Mouse (Mus musculus) gastrocnemius, postnatal 4 days (tissue): Measurements from ENCODE around the gene Rreb1. TPM values are rescaled to one million over a fixed set of nuclear protein-coding genes. Genes with fewer than 3 reads are reported as not detected.

Experiments
- DNase-seq, 2 experiments: peaks; one replicate each; pipeline ENCODE4 v3.0.0; 2021 to 2022; ENCODE audit warnings: low spot score in 2 of 2, mixed read lengths in 2 of 2
- total RNA-seq, 2 experiments: library from RNA; stranded (reverse); gene quantifications; 2 replicates each; pipeline ENCODE4 v1.2.3; 2021

Gene Rreb1
- total RNA-seq, 2 experiments from 2014 or later, result 51.0 to 53.6 TPM

- DNase-seq, result peak; percentile 37 to 51
Observed at GRCm38 (mm10) chr13:37778594-37779231, 513 bp downstream of the Rreb1 start.

GRCm38 (mm10) chr13:37779251-37779667, 1.1 kb downstream of the Rreb1 start:
- DNase-seq, result peak in 1 of 2 experiments; percentile 28

DNA sequence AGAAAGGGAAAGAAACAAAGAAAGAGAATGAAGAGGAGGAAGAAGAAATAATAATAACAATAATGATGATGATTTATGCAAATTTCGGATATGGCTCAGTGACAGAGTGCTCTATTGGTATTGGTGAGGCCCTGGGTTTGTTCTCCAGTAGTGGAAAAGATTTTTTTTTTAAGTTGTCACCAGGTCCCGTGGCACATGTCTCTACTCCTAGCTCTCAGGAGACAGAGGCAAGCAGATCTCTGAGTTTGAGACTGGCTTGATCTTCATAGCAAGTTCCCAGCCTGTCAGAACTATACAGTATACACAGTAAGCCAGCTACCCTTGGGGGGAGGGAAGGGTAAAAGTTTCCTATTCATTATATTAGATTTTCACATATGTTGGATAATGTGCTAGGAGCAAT, 3.4 kb downstream of the Rreb1 start:
- no peak for DNase-seq

DNA sequence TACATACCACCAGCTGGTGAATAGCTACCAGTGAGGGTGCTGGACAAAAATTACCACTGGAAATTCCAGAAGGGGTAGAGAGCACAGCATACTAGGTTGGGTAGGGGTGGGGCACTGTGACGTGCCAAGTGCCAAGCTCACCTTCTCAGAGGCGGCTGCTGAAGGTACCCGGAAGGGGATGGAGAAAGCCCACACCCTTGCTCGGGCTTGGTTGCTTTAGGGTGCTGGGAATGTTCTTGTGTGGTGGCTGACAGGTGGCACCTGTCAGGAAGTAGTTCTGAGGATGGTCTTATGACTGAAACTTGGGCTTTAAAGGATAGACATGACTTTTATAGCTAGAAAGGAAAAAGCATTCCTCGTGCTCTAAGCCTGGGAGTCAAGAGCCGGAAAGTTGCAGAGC, 3.9 kb downstream of the Rreb1 start:
- no peak for DNase-seq

DNA sequence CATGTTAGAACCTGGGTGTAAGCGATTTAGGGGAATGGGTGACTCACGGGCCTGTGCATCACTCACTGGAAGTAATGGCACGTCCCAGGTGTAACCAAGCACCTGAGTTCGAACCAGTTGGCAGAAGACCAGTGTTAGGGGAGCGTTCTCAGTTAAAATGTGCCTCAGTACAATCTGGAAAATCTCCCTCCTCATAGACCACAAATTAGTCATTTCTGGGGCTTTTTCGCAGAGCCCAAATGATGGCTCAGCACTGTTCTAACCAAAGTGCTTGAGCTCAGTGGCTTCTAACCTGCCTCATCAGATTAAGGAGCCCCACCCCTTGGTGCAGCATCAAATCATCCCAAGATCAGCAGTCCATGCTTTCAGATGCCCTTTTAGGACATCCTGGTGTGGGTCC, 5.5 kb downstream of the Rreb1 start:
- no peak for DNase-seq

DNA sequence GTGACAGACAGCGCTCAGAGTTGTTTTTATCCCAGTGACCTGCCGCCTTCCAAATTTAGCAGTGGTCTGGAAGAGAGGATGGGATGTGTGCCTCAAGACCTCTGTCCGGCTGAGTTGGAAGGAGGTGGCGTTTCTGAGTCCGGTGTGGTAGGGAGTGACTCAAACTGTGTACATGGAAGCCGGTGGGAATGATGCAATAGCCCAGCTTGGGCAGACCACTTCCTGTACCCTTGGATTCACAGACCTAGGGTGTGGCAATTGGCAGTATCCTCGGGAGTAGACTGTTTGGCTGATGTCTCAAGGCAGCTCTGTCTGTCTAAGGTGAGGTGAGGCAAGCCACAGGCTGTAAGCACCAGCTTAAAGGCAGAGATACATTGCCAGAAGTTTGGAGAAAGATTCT, 6.0 kb downstream of the Rreb1 start:
- no peak for DNase-seq

DNA sequence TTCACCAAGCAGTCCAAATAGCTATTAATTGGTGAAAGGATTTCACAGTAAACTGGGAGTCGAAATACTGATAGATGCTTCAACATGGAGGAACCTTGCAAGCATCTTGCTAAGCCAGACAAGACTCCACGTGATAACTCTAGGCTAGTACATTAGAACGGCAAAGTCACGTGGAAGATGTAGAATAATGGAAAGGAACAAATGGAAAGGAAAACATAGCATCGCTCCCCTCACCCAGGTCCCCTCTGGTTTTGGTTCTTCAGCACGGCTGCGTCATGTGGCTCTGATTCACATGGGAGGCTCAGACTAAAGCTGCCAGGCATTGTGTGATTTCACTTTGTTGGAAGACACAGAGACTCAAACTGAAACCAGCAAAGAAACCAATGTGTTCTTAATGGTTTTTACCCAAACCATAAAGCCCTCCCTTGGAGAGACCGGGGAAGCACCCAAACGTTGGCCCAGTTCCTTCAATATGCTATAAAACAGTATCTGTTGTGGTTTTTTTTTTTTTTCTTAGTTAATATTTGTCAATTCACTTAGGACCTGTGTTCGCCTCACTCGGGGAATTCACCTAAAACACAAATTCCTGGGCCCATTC, 14.6 kb downstream of the Rreb1 start:
- DNase-seq, result no peak

- DNase-seq, result no peak
Observed at GRCm38 (mm10) chr13:37798811-37799210, 20.6 kb downstream of the Rreb1 start.

DNA sequence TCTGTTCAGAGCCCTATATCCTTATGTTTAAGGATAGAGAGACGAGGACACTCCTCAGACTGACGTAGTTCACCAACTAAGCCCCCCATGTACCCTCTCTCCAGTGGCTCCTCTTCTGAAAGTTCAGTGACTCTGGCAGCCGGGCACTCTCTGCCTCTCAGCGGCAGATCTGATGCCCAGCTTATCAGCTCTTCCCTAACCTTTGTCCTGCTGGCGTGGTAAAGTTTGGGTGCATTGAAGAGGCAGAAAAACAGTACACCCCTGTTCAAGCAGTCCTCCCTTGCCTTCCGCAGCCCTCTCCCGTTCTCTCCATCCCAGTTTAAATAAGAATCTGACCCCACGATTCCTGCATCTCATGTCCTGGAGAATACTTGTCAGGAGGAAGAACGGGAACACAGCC, 21.2 kb downstream of the Rreb1 start:
- no peak for DNase-seq

DNA sequence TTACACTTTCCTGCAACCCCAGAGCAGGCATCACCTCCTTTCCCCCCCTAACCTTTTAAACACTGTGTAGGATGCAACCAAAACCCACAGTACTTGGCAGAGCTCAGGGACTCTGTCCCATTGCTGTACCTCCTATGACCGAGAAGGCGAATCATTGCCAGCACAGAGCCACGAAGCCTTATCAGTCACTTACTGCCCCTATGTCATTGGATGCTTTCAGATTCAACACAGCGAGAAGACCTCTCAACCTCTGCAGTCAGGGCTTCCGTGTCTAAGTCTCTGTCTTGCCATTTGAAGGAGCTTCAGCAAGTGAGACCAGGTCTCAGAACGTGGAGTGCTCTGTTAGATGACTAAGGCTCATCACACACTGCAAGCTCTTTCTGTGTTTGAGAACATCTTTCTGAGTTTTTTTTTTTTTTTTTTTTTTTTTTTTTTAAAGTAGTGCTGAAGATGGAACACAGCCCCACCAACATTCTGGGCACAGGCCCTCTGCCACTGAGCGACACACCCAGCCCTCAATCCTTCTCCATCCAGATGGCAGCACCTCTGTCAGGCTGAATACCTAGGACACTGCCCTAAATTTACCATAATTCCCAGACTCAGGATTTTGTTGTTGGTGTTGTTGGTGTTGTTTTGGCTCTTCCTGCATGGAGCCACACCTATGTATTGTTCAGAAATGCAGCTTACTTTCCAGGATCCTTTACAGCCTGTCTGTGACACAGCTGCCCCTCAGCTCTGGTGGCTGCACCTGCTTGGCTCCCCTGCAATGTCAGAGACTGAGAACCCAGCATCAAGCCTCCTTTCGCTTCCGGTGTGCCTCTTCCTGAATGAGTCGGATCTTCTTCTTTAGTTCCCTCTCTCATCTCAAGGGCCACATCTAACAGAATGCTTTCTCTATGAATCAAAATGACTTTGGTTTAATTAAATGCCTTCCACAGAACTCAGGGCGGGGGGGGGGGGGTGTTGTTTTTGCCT, 23.2 kb downstream of the Rreb1 start:
- DNase-seq, result no peak

GRCm38 (mm10) chr13:37802246-37803003, 24.2 kb downstream of the Rreb1 start:
- DNase-seq, result no peak

GRCm38 (mm10) chr13:37803244-37803643, 25.0 kb downstream of the Rreb1 start:
- DNase-seq, result no peak

DNA sequence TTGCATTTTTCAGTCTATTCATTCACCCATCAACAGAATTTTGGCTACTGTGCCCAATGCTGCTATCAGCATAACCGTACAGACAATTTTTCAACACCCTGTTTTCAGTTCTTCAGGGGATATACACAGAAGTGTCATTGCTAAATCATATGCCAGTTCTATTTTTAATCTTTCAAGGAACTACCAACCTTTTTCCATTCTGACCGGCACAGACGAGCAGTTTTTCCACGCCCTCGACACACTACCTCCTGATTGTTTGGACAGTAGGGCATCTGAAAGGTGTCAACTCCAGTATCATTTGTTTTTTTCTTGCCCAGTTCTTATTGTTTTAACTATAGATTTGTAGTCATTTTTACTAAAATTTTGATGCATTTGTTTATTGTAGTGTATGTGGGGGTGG, 25.8 kb downstream of the Rreb1 start:
- DNase-seq, result no peak

DNA sequence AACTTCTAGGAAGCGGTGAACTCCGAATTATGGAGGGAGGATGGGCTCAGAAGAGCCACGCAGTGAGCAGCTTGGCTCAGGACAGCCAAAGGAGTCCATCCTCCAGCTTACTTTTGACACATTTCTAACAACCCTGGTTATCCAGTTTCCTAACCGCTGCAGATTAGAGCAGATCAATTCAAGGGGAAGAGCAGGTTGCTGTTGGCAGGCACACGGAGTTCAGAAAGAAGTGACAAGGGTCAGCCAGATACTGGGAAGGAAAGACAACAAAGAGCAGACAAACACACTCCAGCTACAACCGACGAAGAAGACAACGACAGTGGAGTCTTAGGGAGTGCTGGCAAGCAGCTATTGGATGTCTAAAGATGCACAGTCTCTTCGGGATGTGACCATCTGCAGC, 36.8 kb downstream of the Rreb1 start:
- DNase-seq, result no peak

DNA sequence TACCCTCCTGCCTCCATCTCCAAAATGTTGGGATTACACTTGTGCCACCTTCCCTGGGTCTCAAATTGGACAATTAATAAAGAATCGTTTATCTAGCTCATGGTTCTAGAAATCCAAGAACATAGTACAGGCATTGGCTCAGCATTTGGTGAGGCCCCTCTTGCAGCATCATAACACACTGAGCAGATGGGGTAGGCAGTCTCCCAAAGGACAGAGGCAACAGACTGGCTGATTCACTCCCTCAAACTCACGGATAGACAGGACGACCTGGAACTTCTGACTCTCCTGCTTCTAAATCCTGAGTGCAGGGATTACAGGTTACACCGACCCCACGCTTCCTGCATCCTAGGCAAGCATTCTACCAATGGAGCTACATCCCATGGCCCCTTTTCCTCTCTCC, 38.5 kb downstream of the Rreb1 start:
- DNase-seq, result no peak

- DNase-seq, result no peak
Observed at GRCm38 (mm10) chr13:37821413-37821812, 43.2 kb downstream of the Rreb1 start.

DNA sequence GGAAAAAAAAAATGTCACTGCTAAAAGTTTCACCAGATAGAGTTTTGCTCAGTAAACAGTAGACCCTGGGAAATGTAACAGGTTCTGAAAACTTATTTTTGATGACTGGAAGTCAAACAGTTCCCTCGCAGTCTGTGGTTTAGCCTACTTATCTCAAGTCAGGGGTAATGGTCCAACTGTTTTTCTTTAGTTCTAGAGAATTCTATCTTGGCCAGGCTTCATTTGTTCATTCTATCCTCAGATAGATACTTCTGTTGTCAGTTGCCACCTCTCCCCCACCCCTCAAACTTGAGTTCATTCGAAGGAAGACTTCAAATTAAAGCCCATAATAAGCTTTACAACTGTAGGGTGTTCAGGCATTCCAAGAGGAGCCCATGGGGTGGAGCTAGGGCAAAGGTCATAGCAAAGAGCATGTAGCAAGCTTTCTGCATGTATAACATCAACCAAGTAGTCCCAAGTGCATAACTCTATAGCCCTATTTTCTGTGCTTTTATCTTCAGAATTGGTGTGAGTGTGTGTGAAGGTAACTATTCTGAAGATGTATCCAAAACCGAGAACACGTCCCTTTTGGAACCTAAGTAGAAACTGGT, 46.2 kb downstream of the Rreb1 start:
- DNase-seq, result no peak

- DNase-seq, result peak in 1 of 2 experiments; percentile 24
Observed at GRCm38 (mm10) chr13:37824956-37825645, 46.9 kb downstream of the Rreb1 start.

- DNase-seq, result peak in 1 of 2 experiments; percentile 59
Observed at GRCm38 (mm10) chr13:37825646-37826280, 47.6 kb downstream of the Rreb1 start.
